Mouse (Mus musculus) E14TG2a.4 (cell line): ENCODE results near the gene Lnpep.

Experiments
- H3K27me3 ChIP-seq: 2 replicates; pipeline ENCODE4 v1.6.1; 2014; ENCODE audit warnings: low read length, control low read depth; ENCODE audit not compliant: insufficient read depth
- H3K36me3 ChIP-seq: 2 replicates; pipeline ENCODE4 v1.6.1; 2014; ENCODE audit warnings: low read length, control low read depth; ENCODE audit not compliant: insufficient read depth
- H3K4me1 ChIP-seq: replicated peaks from 2 replicates; pipeline ENCODE4 v1.6.1; 2014; ENCODE audit warnings: low read depth, low read length, control low read depth
- H3K4me3 ChIP-seq: replicated peaks from 2 replicates; pipeline ENCODE4 v1.5.1; 2014; ENCODE audit warnings: mild to moderate bottlenecking, low read length
- H3K9me3 ChIP-seq: 2 replicates; pipeline ENCODE4 v1.6.1; 2014; ENCODE audit warnings: low read length, control low read depth
- CTCF ChIP-seq: conservative IDR thresholded peaks from 2 replicates; pipeline ENCODE4 v1.5.1; 2014; ENCODE audit warnings: low read length
- NANOG ChIP-seq: IDR thresholded peaks from 2 replicates; pipeline ENCODE4 v1.6.1; 2014; ENCODE audit warnings: borderline replicate concordance, low read length, mixed read lengths
- POU5F1 ChIP-seq: IDR thresholded peaks from 2 replicates; pipeline ENCODE4 v1.6.1; 2014; ENCODE audit warnings: low read length, borderline replicate concordance

Lnpep gene

GRCm38 (mm10) chr17:17602330-17602729 lies 22.5 kb downstream of the Lnpep start:
- Histone ChIP-seq H3K4me3 (no peak overlapping the region), H3K36me3 (no peaks in the 10 kb centered on the region), H3K27me3 (no peaks in the 10 kb centered on the region), H3K9me3 (no peaks in the 10 kb centered on the region), H3K4me1 (peaks cover 39% of the 10 kb centered on the region)
- TF ChIP-seq CTCF (no peak), NANOG (no peak), POU5F1 (no peak)

GRCm38 (mm10) chr17:17600804-17601252 lies 24.0 kb downstream of the Lnpep start:
- H3K9me3 ChIP-seq, result no peaks in the 10 kb centered on the region
- no peaks in the 10 kb centered on the region for H3K36me3 ChIP-seq
- H3K27me3 ChIP-seq, result no peaks in the 10 kb centered on the region
- no peak for TF ChIP-seq NANOG
- TF ChIP-seq CTCF, result no peak
- TF ChIP-seq POU5F1, result no peak
- no peak overlapping the region for H3K4me3 ChIP-seq
- peaks cover 40% of the 10 kb centered on the region for H3K4me1 ChIP-seq

- Histone ChIP-seq H3K36me3 (no peaks in the 10 kb centered on the region), H3K4me1 (peaks cover 40% of the 10 kb centered on the region), H3K4me3 (no peak overlapping the region), H3K27me3 (no peaks in the 10 kb centered on the region), H3K9me3 (no peaks in the 10 kb centered on the region)
- no peak for TF ChIP-seq NANOG
- no peak for TF ChIP-seq POU5F1
Observed at GRCm38 (mm10) chr17:17600001-17600400, 24.8 kb downstream of the Lnpep start.

GRCm38 (mm10) chr17:17598355-17598754 lies 26.5 kb downstream of the Lnpep start:
- H3K27me3 ChIP-seq, result no peaks in the 10 kb centered on the region
- H3K9me3 ChIP-seq, result no peaks in the 10 kb centered on the region
- H3K36me3 ChIP-seq, result no peaks in the 10 kb centered on the region
- TF ChIP-seq POU5F1 (no peak), NANOG (no peak), CTCF (no peak)
- H3K4me1 ChIP-seq, result peaks cover 25% of the 10 kb centered on the region
- no peak overlapping the region for H3K4me3 ChIP-seq

GRCm38 (mm10) chr17:17592926-17593325 lies 31.9 kb downstream of the Lnpep start:
- Histone ChIP-seq H3K4me1 (peaks cover 7% of the 10 kb centered on the region), H3K4me3 (no peak overlapping the region), H3K36me3 (peaks cover 9% of the 10 kb centered on the region), H3K9me3 (peaks cover 8% of the 10 kb centered on the region), H3K27me3 (no peaks in the 10 kb centered on the region)
- no peak for TF ChIP-seq POU5F1
- no peak for TF ChIP-seq NANOG
- no peak for TF ChIP-seq CTCF

GRCm38 (mm10) chr17:17587333-17588047 lies 37.4 kb downstream of the Lnpep start:
- TF ChIP-seq POU5F1 (no peak), NANOG (no peak), CTCF (no peak)
- H3K4me1 ChIP-seq, result peaks cover 7% of the 10 kb centered on the region; the same call in 1 of the 2 replicates
- H3K27me3 ChIP-seq, result no peaks in the 10 kb centered on the region
- H3K4me3 ChIP-seq, result no peak overlapping the region
- peaks cover 9% of the 10 kb centered on the region for H3K36me3 ChIP-seq
- peaks cover 6% of the 10 kb centered on the region for H3K9me3 ChIP-seq

- Histone ChIP-seq H3K9me3 (no peaks in the 10 kb centered on the region), H3K27me3 (no peaks in the 10 kb centered on the region), H3K36me3 (no peaks in the 10 kb centered on the region), H3K4me1 (peaks cover 7% of the 10 kb centered on the region; the same call in 1 of the 2 replicates), H3K4me3 (no peak overlapping the region)
- no peak for TF ChIP-seq POU5F1
- TF ChIP-seq NANOG, result no peak
- no peak for TF ChIP-seq CTCF
Observed at GRCm38 (mm10) chr17:17585115-17585514, 39.7 kb downstream of the Lnpep start.

GRCm38 (mm10) chr17:17583896-17584295 lies 41.0 kb downstream of the Lnpep start:
- Histone ChIP-seq H3K4me1 (peaks cover 7% of the 10 kb centered on the region; the same call in 1 of the 2 replicates), H3K36me3 (peaks cover 3% of the 10 kb centered on the region), H3K4me3 (no peak overlapping the region), H3K9me3 (no peaks in the 10 kb centered on the region), H3K27me3 (no peaks in the 10 kb centered on the region)
- TF ChIP-seq POU5F1 (no peak), NANOG (no peak), CTCF (peak; percentile 30)

GRCm38 (mm10) chr17:17581234-17581633 lies 43.6 kb downstream of the Lnpep start:
- H3K27me3 ChIP-seq, result no peaks in the 10 kb centered on the region
- H3K9me3 ChIP-seq, result no peaks in the 10 kb centered on the region
- H3K4me1 ChIP-seq, result no peaks in the 10 kb centered on the region; the same call in 1 of the 2 replicates
- TF ChIP-seq CTCF (no peak), POU5F1 (no peak), NANOG (no peak)
- H3K4me3 ChIP-seq, result no peak overlapping the region
- H3K36me3 ChIP-seq, result peaks cover 15% of the 10 kb centered on the region
